Comparison of ENCODE assay signal across 13 mouse cellular contexts in the genomic region with DNA sequence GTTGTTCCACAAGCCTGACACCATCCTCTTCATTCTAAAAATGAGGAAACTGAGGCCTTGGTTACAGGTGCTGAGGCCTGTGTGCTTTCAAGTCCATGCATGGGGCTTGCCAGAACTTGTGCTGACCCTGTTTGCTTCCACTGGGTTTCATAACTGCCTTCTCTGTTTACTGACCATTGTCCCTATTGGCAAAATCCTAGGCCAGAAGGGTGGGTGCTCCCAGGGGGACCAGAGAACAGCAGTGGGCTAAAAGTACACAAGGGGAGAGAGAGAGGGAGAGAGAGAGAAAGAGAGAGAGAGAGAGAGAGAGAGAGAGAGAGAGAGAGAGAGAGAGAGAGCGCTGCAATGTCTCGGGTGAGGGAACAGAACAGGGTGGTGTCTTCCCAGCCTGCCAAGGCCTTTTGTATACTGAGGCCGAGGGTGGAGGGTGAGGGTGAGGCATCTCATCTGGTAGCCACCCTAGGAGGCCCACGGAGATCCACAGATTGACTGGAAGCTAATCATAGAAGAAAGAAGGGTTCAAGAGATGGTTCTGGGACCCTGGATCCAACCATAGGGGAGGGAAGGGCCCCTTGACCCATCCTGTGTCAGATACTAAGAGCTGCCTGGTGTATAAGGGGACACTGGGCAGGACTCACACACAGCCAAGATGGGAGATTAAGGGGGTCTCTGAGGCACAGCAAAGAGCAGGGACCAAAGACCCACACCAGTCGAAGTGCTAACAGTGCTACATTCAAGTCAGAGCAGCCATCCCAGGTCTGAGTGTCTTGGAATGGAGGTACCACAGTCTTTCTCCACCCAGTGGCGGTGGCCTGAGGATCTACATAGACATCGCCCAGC. TPM values are rescaled to one million over a fixed set of nuclear protein-coding genes. Genes with fewer than 3 reads are reported as not detected.
DNase-seq lines count a peak whose midpoint lies in the region; ATAC-seq and TF ChIP-seq lines count a peak whose summit lies in the region.
"Had no signal": no experiment of that assay in that cellular context is flagged by ENCODE, and none has a peak within 500 bp of the region (broad histone marks: within the 10 kb centered on the region; RNA-seq: fewer than 3 reads in every experiment).

No protein-coding gene starts in this region.

- H3K36me3 ChIP-seq in lung, embryonic 14.5 days (ENCODE audit: insufficient read depth), result no peaks in the 10 kb centered on the region
- H3K36me3 ChIP-seq in stomach, postnatal 0 days (ENCODE audit: control insufficient read depth, insufficient read depth, low read length), result no peaks in the 10 kb centered on the region
- H3K36me3 ChIP-seq in midbrain, embryonic 16.5 days (ENCODE audit: control insufficient read depth, insufficient read depth, low read length), result no peaks in the 10 kb centered on the region
- H3K36me3 ChIP-seq: hindbrain, embryonic 13.5 days had no signal

- no peak for TF ChIP-seq EP300 in stomach, postnatal 0 days (optimal IDR thresholded peaks at IDR 0.05)

- peaks cover 2% of the 10 kb centered on the region; the same call in 1 of the 2 replicates for H3K4me1 ChIP-seq in lung, adult 2 months (ENCODE audit: control insufficient read depth, insufficient read depth, low read length)
- H3K4me1 ChIP-seq in lung, embryonic 14.5 days (ENCODE audit: insufficient read depth), result peaks cover 16% of the 10 kb centered on the region
- H3K4me1 ChIP-seq in stomach, postnatal 0 days (replicated peaks; ENCODE audit: control insufficient read depth, insufficient read depth), result peaks cover 20% of the 10 kb centered on the region
- peaks cover 4% of the 10 kb centered on the region; the same call in 1 of the 2 replicates for H3K4me1 ChIP-seq in midbrain, embryonic 16.5 days (ENCODE audit: control insufficient read depth, insufficient read depth, low read length)

- H3K27me3 ChIP-seq in lung, embryonic 14.5 days (ENCODE audit: insufficient read depth, low read length), result peaks cover 14% of the 10 kb centered on the region; the same call in 1 of the 2 replicates
- no peaks in the 10 kb centered on the region for H3K27me3 ChIP-seq in stomach, postnatal 0 days (ENCODE audit: control insufficient read depth, insufficient read depth, low read length)
- H3K27me3 ChIP-seq in midbrain, embryonic 16.5 days (ENCODE audit: control insufficient read depth, insufficient read depth, low read depth, low read length), result peaks cover 23% of the 10 kb centered on the region

- WGBS in lung, adult 2 months, result 68% methylated on average over 7 of the region's 7 CpGs
- 72% methylated on average over 7 of the region's 7 CpGs for WGBS in lung, embryonic 14.5 days
- 59% methylated on average over 7 of the region's 7 CpGs for WGBS in stomach, postnatal 0 days
- 78% methylated on average over 7 of the region's 7 CpGs for WGBS in midbrain, embryonic 16.5 days

- no peak overlapping the region for H3K4me2 ChIP-seq in lung, embryonic 14.5 days
- H3K4me2 ChIP-seq in stomach, postnatal 0 days (replicated peaks; ENCODE audit: low read depth), result no peak overlapping the region
- H3K4me2 ChIP-seq in midbrain, embryonic 16.5 days (ENCODE audit: low read length), result no peak overlapping the region
- H3K4me2 ChIP-seq: hindbrain, embryonic 13.5 days had no signal

- H3K9ac ChIP-seq in lung, embryonic 14.5 days, result no peak overlapping the region
- H3K9ac ChIP-seq in stomach, postnatal 0 days (ENCODE audit: low read length), result 0 out of 2 replicates have a peak overlapping the region, but pooled peaks have one; percentile 0
- H3K9ac ChIP-seq in midbrain, embryonic 16.5 days (ENCODE audit: low read depth, low read length), result no peak overlapping the region
- H3K9ac ChIP-seq: hindbrain, embryonic 13.5 days had no signal

- no peaks in the 10 kb centered on the region for H3K9me3 ChIP-seq in lung, embryonic 14.5 days (ENCODE audit: low read depth, low read length)
- no peaks in the 10 kb centered on the region for H3K9me3 ChIP-seq in stomach, postnatal 0 days (ENCODE audit: control insufficient read depth, low read length)
- no peaks in the 10 kb centered on the region for H3K9me3 ChIP-seq in midbrain, embryonic 16.5 days (replicated peaks; ENCODE audit: control insufficient read depth, low read length, poor library complexity, severe bottlenecking)
- H3K9me3 ChIP-seq: hindbrain, embryonic 13.5 days had no signal

- TF ChIP-seq POLR2A in lung, adult 2 months (IDR thresholded peaks at IDR 0.05; ENCODE audit: borderline replicate concordance, extremely low read depth, low read depth, low read length), result no peak

- H3K27ac ChIP-seq in lung, embryonic 14.5 days (ENCODE audit: low read depth), result peak overlapping the region; percentile 79; the same call in 1 of the 2 replicates
- peak overlapping the region; percentile 79 for H3K27ac ChIP-seq in stomach, postnatal 0 days (replicated peaks)
- no peak overlapping the region for H3K27ac ChIP-seq in midbrain, embryonic 16.5 days (ENCODE audit: low read length)
- H3K27ac ChIP-seq: hindbrain, embryonic 13.5 days; macrophage had no signal

- DNase-seq in gastrocnemius, adult 18-20 months (ENCODE audit: low spot score), result peak; percentile 84
- DNase-seq in gastrocnemius, postnatal 4 days (ENCODE audit: low spot score in 2 of 2), result no peak
- DNase-seq in lung, adult 18-20 months, result peak; percentile 63 to 71
- no peak for DNase-seq in lung, adult 2 months
- no peak for DNase-seq in lung, embryonic 14.5 days
- DNase-seq in stomach, postnatal 0 days (ENCODE audit: low spot score), result no peak
- DNase-seq in kidney, adult 8-10 months, result no peak
- DNase-seq: adrenal gland, adult 8-10 months; cerebellum, adult 11 months; kidney, adult 18-20 months had no signal

- H3K4me3 ChIP-seq in lung, adult 2 months (replicated peaks; ENCODE audit: extremely low read depth, low read depth, low read length), result no peak overlapping the region
- H3K4me3 ChIP-seq in lung, embryonic 14.5 days (ENCODE audit: low read depth, low read length), result no peak overlapping the region
- H3K4me3 ChIP-seq in stomach, postnatal 0 days (ENCODE audit: low read depth, low read length), result no peak overlapping the region
- H3K4me3 ChIP-seq in midbrain, embryonic 16.5 days (ENCODE audit: low read depth, low read length), result no peak overlapping the region
- H3K4me3 ChIP-seq: hindbrain, embryonic 13.5 days had no signal

- no peak for ATAC-seq in lung, embryonic 14.5 days (ENCODE audit: insufficient read depth)
- no peak for ATAC-seq in stomach, postnatal 0 days (ENCODE audit: low FRiP score, low TSS enrichment)
- no peak for ATAC-seq in midbrain, embryonic 16.5 days

- TF ChIP-seq CTCF in lung, adult 2 months (IDR thresholded peaks at IDR 0.05; ENCODE audit: insufficient read depth, low read length), result no peak
- TF ChIP-seq CTCF in lung, embryonic 14.5 days (IDR thresholded peaks at IDR 0.05; ENCODE audit: low read depth), result no peak
- TF ChIP-seq CTCF in stomach, postnatal 0 days (IDR thresholded peaks at IDR 0.05; ENCODE audit: low read depth), result no peak

RNA-seq across cellular contexts. Expression of a gene that starts 22.4 kb away (rescaled TPM):
- 100 to 1,000 TPM; 526 to 574 TPM for total RNA-seq in gastrocnemius, adult 18-20 months (2021)
- total RNA-seq in gastrocnemius, postnatal 4 days (2021), result 100 to 1,000 TPM; 259 to 284 TPM
- 2,994 and 3,301 TPM in 2 replicates for polyA plus RNA-seq in lung, adult 2 months (2012; rRNA removed)
- 95.9 and 112 TPM in 2 replicates for polyA plus RNA-seq in lung, embryonic 14.5 days (2014; fragmentation: Nextera tagmentation; extraction: Ambion mirVana)
- 398 and 433 TPM in 2 replicates for polyA plus RNA-seq in stomach, postnatal 0 days (2015; fragmentation: Nextera tagmentation; extraction: Ambion mirVana)
- polyA plus RNA-seq in midbrain, embryonic 16.5 days (2015; fragmentation: Nextera tagmentation; extraction: Ambion mirVana), result 18.0 and 20.5 TPM in 2 replicates

RNA-seq across cellular contexts. Expression of a gene that starts 58.2 kb away (rescaled TPM):
- total RNA-seq in gastrocnemius, adult 18-20 months (2021), result 10 to 100 TPM; 33.3 to 33.7 TPM
- total RNA-seq in gastrocnemius, postnatal 4 days (2021), result 10 to 100 TPM; 34.1 to 50.4 TPM
- polyA plus RNA-seq in lung, adult 2 months (2012; rRNA removed), result 45.1 and 69.5 TPM in 2 replicates
- polyA plus RNA-seq in lung, embryonic 14.5 days (2014; fragmentation: Nextera tagmentation; extraction: Ambion mirVana), result 30.6 and 33.3 TPM in 2 replicates
- 53.5 and 56.9 TPM in 2 replicates for polyA plus RNA-seq in stomach, postnatal 0 days (2015; fragmentation: Nextera tagmentation; extraction: Ambion mirVana)
- 14.5 and 17.6 TPM in 2 replicates for polyA plus RNA-seq in midbrain, embryonic 16.5 days (2015; fragmentation: Nextera tagmentation; extraction: Ambion mirVana)

Comparison
In these comparisons a context has a peak if more than half of its experiments do, and no peak if none do; other contexts are left out.
1. DNase-seq: peak in gastrocnemius, adult 18-20 months (single experiment) and lung, adult 18-20 months (2 of 2); none in gastrocnemius, postnatal 4 days (0 of 2), lung, adult 2 months (single experiment), lung, embryonic 14.5 days (single experiment), stomach, postnatal 0 days (single experiment) and kidney, adult 8-10 months (0 of 2).